Mouse (Mus musculus) hematopoietic stem cell, adult 5-6 weeks (primary cell): Measurements from ENCODE around the gene Gsn. TPM values are rescaled to one million over a fixed set of nuclear protein-coding genes. Genes with fewer than 3 reads are reported as not detected.

Experiments
- ATAC-seq, 2 experiments: fragments of 125-278 bp in 1 of 2; replicated peaks in 1 of 2; 2 replicates each; pipeline ENCODE4 v1.8.0; 2016 to 2017; ENCODE audit warnings: inconsistent platforms in 2 of 2, mild to moderate bottlenecking in 2 of 2, moderate number of reproducible peaks in 2 of 2, low read depth in 1 of 2, moderate TSS enrichment in 1 of 2; ENCODE audit not compliant: low FRiP score in 2 of 2, poor library complexity in 2 of 2, severe bottlenecking in 2 of 2, insufficient read depth in 1 of 2, low TSS enrichment in 1 of 2
- total RNA-seq: library from RNA; stranded (forward); fragments of 172-1452, 232-1000 nt; gene quantifications from 2 replicates; pipeline ENCODE4 v1.2.3, GENCODE M21; 2017

Gene Gsn
- total RNA-seq, 1 experiment from 2014 or later, result 19.8 TPM

DNA sequence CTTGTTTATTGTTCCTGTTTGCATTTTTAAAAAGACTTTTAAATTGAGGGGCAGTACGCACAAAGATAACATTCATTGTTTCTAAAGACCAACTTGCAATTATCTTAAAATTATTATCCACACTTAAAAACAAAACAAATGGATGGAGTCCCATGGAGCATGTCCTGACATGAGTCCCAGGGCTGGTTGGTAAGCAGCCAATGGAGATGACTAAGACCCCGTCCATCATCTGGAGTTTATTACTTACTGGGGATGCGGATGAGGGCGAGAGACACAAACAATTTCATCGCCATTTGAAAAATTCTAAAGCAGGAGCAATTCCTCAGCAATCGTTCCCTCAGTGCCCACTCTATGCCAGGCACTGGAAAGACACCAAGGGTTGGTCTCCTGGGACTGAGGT lies 21.2 kb upstream of the Gsn start:
- no peak for ATAC-seq

DNA sequence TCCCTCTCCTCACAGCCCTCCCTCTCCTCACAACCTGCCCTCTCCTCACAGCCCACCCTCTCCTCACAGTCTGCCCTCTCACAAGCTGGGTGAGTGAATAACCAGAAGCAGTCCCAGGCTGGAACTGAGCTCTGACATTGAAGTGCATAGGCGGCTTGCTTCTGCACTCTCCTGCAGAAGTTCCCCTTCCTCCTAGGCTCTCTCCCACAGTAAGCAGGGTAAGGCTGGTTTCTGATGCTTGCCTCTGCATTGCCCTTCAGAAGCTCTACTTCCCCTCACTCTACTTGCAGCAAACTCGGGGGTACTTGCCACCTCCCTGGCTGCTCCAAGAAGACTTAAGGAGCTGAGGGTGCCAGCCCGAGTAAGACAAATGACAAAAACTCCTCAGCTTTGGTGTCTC lies 11.9 kb upstream of the Gsn start:
- ATAC-seq, result peak; percentile 54 to 65

DNA sequence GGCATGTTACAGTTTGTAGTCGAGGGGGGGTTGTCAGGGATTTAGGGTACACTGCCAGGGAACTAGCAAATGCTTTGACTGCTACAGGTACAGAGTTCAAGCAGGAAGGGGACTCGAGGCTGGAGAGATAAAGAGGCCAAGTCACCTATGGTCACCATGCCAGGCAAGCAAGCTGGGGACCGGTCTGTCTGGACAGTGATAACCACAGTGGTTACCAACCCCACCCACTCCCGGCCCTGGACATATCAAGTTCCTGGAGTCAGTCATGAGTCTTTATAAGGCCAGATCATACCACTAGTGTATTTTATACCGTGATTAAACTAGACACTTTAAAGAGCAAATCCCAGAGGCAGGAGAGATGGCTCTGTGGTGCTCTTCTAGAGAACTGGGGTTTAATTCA lies 8.4 kb upstream of the Gsn start:
- no peak for ATAC-seq

DNA sequence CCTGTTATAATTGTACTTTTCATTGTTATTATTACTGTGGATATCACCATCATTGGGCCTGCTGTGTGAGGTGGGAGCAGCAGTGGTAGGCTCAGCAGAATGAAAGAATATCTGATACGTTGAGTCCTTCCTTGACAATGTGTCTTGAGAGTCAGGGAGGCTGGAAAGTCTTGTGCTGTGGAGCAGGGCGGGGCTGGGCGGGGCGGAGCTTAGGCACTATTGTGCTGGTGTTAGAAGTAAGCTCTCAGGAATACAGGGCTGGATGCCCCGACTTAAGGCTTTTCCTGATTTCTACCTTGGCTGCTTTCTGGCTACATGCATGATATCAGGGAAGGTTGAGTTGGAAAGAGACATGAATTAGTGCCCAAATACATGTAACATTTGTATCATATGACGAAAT lies 3.4 kb upstream of the Gsn start:
- ATAC-seq, result no peak

DNA sequence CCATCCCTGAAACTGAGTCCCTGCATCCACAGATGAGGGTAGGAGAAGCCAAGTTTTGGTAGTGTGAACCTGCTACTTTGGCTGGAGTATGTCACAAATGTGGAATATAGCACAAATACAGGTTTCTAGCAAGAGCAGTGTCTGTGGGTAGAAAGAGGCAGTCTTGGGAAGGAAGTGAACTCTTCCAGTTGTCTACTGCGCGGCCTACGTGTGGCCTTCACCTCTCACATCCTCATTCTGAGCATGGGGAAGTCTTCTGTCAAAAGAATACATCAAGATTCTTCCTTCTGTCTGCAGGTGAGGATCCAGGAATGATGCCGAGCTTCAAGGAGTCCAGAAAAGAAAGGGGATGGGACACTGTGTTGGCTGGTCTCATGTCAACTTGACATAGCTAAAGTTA lies 2.4 kb upstream of the Gsn start:
- no peak for ATAC-seq

DNA sequence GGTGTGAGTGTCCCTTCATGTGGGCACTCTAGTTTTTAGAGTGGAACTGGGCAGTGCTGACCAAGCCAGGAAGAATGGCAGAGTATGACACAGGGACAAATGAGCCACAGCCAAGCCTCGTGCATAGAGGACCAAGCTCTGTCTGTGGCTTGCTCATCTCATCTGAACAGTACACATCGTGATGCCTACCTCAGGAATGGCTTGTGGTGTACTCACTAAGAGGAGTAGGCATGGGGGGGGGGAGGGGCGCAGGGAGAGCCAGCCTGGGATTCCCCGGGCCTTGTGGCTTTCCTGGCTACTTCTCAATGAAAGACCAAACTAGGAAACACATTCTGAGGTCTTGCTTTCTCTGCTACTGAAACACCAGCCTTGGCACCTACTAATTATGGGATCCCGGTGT lies 1.2 kb upstream of the Gsn start:
- no peak for ATAC-seq

DNA sequence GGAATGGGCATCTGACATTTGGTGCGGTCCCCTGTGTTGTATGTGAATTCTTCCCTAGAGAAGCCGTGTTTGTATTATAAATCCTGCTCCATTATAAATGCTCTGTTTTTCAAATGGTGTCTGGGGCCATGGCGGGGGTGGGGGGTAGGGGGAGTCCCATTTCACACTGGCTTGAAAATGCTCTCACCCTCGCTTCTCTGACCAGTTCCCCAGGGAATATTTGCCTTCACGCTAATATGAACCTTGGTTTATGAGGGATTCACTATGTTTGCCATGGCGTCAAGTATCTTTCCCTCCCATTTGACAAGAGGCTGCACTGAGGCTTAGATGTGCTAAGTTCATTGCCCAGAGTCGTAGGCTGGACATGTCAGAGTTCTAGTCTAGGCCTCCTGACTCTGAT lies 718 bp upstream of the Gsn start:
- no peak for ATAC-seq

DNA sequence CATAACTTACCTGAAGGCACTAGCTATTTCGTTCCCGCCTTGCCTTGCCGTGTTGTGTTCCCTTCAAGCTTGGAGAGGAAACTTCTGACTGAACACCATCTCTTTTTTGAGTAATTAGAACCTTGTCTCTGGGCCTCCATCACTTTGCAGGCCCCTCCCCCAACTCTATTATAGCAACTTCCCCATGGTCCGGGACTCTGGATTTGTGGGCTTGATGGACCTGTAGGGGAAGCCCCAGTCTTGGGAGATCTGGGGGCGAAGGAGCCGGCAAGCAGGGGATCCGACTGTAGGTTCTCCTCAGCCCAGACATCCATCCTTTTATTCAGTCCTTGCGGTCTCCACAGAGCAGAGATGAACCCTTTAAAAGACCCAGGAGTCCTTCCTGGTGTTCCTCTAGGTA lies 752 bp downstream of the Gsn start:
- no peak; a peak in 1 of 4 replicates for ATAC-seq

DNA sequence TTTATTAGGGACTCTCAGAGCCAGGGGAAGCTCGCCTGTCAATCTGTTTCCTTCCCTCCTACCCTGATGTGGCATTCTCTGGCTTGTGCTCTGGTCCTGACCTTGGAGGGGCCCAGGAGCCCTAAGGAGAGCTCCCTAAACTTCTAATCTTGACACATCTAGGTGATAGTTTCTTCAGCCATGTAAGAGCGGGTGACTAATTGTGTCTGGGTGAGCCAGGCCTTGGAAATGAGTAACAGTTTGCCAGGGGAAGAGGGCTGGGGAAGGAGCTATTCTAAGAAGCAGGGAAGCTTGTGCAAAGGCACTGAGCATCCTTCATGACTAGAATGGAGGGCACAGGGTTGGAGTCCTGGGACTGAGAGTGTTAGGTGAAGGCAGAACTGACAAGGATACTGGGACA lies 1.7 kb downstream of the Gsn start:
- ATAC-seq, result no peak

DNA sequence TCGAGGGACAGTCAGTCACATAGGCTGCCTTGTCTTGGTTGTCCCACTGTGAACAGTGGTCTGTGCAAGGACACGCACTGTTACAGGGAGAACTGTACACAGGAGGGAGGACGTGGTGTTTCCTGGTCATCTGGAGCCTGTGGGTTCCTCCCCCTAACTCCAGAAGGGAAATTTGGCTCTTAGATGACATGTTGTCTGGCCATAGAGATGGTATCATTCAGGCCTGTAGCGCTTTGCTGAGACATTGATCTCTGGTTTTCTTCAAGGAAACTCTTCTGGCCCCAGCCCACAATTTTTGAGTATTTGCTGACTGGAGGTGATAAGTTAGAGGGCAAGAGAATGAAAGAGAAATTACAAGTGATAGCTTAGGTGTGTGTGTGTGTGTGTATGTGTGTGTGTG lies 2.4 kb downstream of the Gsn start:
- no peak for ATAC-seq

DNA sequence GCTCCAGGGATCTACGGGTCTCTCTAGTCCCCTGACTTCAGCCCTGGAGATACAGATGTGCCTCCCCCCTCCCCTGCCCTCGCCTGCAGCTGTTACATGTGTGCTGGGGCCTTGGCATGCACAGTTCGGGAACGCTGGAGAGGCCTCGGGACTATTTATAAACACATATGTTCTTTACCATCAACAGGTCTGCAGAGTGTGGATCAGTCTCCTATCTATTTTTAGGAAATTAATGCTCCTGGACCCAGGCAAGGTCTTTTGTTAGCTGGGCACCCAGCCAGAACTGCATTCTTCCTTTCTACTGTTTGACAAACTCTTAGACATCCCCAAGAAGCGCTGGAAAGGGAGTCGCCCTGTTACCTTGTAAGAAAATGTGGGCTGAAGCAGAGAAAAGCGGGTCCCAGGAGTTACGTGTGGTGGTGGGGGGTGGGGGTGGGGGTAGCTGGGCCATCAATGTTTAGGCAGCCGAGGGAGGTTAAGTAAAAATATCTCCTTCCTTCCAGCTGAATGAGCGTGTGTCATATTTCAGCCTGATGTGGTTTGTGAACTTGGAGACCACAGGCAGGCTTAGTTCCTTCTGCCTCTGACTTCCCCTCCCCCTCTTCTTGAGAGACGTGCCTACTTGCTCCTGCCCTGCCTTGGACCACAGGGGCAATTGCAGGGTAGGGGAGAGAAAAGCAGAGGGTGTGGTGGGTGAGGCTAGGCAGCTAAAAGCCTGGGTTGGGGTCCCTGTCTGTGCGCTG lies 3.3 kb downstream of the Gsn start:
- peak; percentile 68 to 76 for ATAC-seq

DNA sequence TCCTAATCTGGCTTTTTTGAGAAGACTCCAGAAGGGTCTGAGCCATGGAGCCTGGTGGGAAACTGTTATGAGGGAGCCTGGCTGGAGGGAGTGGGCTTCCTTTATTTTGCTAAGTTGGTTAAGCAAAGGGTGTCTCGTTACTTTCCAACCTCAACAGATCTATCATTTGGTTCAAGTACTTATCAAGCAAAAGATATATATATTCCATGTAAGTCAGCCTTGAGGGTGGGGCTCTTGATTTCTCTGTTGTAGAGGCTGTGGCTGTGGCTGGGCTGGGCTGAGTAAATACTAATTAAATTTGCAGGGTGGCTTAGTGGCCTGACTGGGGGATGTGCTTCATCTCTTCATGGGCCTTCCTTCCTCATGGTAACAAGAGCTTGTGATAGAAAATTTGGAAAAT lies 4.1 kb downstream of the Gsn start:
- ATAC-seq, result no peak

DNA sequence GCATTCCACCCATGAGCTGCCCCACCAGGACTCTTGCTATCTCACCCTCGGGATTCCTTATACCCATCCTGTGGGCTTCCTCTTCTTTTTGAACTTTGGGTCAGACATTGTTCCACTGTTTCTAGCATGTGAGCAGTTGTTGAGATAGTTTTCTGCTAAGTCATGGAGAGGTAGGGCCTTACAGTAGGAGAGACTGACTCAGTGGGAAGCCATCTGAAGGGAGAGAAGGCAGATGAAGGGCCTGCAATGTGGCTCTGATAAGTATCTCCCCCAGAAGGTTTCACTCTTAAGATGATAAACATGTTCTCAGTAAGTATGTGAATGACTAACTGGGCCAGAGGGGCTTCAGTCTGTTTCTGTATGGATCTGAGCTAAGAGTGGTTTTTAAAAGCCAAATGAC lies 7.9 kb downstream of the Gsn start:
- no peak for ATAC-seq

DNA sequence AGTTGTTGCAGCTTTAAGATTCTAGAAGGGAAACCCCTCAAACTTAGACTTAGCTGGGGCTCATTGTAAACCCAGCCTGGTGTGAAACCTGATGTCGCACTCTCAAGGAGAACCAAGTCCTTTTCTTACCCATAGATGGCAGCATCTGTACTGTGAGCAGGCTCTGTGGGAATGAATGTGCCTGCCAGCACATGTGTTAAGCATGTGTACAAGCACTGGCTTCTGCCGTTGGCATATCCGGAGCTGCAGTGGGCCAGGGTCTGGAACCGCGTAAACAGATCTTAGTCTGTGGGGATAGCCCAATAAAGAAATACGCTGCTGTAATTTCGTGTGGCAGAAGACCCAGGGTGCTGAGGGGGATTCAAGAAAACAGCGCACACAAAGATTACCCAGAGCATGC lies 9.1 kb downstream of the Gsn start:
- peak; percentile 77 to 83 for ATAC-seq

DNA sequence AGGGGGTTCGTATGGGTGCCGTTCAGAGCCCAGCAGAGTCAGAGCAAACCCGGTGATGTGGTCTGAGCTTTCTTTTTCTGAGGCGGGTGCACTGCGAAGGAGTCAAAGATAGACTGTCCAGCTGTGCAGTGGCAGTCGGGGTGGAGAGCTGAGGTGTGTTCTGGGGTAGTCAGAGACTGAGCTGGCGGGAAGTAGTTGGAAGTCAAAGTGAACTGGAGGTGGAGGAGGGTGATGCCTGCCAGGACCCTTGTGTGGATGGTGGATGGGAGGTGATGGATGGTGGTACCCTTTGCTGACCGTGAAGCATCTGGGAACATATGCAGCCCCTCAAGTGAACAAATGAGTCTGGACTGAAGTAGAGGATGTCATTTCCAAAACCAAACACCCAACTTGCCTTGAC lies 9.6 kb downstream of the Gsn start:
- no peak for ATAC-seq

DNA sequence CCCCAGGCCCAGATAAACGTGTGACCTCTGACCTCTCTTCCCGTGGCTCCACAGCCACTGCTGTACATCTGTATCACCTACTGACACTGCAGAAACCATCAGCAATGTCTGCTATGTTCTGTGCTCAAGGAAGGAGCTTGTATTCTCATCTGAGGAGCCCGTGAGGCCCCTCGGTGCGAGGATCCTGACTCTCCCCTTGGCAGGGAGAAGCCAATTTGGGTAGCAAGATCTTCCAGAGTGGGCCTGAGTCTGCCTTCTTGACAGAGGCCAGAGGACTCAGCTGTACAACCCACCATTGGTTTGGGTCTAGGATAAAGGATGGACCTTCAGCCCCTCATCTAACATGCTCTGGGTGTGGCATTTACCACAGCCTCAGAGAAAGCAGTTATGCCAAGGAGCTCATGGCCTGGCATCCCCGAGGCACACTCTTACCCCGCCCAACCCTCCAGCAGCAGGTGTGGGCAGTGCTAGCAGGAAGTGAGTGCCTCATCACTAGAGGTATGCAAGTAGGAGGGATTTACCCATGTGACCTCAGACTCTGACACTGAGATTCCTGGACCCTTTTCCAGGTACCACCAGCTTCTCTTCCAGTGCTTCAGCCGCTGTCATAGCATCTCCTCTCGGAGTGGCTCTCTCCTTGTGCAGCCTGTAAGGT lies 10.2 kb downstream of the Gsn start:
- ATAC-seq, result no peak

DNA sequence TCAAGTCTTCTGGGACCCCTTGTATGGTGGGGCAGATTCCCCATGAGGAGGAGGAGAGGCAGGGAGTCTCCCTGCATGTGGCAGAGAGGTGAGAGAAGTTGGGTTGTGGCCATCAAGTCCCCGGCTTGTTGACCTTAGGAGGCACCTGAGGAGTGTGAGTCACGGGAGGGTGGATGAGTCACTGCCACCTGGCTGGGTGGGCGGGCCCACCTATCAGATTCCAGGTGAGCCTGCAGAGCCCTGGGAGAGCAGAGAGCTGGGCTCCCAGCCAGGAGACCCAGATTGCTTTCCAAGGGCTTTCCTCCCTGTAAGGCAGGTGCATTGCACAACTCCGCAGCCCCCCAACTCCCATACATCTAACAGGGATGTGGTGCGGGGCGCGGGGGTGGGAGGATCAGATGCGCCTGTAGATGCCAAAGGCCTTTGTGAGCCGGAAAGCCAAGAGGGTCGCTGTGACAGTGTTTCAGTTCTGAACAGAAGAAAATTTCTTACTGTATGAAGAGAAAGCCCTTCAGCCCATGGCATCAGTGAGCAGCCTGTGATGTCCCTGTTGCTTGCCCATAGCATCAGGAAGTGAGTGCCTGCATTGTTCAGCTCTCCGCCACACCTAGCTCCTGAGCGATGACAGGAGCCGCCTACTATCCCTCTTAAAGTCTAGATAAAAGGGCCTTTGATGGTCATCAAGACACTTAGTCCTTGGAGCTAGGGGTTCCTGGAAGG lies 11.1 kb downstream of the Gsn start:
- no peak for ATAC-seq

DNA sequence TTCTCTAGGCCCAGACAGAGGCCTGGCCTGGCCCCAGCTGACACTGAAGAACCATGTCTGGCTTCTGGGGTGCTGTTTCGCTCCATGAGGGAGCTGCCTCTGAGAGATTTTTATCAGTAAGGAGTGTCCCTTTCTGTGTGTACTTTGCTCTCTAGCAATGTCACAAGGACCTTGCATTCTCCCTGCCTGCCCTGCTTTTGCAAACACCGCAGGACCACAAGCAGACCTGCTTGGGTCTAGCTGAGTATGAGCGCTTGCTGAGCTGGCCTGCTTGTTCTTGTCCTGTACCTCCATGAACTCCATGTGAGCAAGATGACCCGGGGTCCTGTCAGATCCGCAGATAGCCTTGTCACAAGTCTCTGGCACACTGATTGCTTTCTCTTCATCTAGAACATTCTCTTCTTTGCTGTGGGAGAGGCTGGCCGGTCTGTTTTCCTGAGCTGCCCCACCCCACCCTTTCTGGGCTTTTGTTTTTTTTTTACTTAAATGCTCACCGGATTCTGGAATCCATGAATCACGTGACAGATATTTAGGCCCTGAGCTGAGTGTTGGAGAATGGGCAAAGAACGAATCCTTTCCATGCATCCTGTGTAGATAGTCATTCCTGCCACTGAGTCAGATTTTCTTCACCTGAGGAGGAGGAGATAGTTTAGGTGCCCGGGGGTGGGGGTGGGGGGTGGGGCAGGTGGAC lies 11.8 kb downstream of the Gsn start:
- no peak for ATAC-seq
